In the genomic region with DNA sequence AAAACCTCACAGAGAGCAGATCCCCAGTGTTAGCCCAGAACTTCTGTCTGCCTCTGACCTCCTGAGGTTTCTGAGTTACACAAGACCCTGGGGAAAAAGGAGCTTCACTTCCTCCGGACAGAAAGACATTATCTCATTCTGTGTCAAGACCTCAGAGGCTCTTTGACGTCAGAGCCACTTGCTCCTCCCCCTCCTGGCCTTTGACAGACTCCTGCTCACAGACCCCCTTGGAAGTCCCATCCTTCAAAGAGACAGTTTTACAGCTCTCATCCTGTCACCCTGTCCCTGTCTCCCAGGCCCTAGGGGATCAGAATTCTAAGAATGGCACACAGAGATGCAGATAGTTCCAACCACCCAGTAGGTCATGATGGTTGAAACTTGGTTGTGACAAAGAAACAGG, we compare ENCODE assay signal across 18 mouse cellular contexts.
DNase-seq lines count a peak whose midpoint lies in the region; ATAC-seq and TF ChIP-seq lines count a peak whose summit lies in the region.
"Had no signal": no experiment of that assay in that cellular context is flagged by ENCODE, and none has a peak within 500 bp of the region (broad histone marks: within the 10 kb centered on the region; RNA-seq: fewer than 3 reads in every experiment).

No protein-coding gene starts in this region.

- 0 out of 4 replicates have a peak, but pooled peaks cover 2 to 3% of the 10 kb centered on the region in 2 experiments for H3K4me1 ChIP-seq in CH12.LX (ENCODE audit: control insufficient read depth in 1 of 2, insufficient read depth in 2 of 2)
- H3K4me1 ChIP-seq in kidney, embryonic 16.5 days (ENCODE audit: insufficient read depth, low read length) = peaks cover 5% of the 10 kb centered on the region; the same call in 1 of the 2 replicates
- H3K4me1 ChIP-seq in midbrain, embryonic 11.5 days (ENCODE audit: control insufficient read depth, insufficient read depth, low read length) = no peaks in the 10 kb centered on the region
- H3K4me1 ChIP-seq: embryonic facial prominence, embryonic 12.5 days; forebrain, embryonic 15.5 days; hindbrain, embryonic 13.5 days; intestine, embryonic 15.5 days; liver, embryonic 15.5 days; neural tube, embryonic 13.5 days had no signal

- H3K9me3 ChIP-seq in CH12.LX (replicated peaks; ENCODE audit: low read length) = no peaks in the 10 kb centered on the region
- no peaks in the 10 kb centered on the region for H3K9me3 ChIP-seq in kidney, embryonic 16.5 days (ENCODE audit: low read length)
- H3K9me3 ChIP-seq in midbrain, embryonic 11.5 days (ENCODE audit: control insufficient read depth, low read length) = no peaks in the 10 kb centered on the region
- H3K9me3 ChIP-seq: embryonic facial prominence, embryonic 12.5 days; forebrain, embryonic 15.5 days; heart, embryonic 13.5 days; hindbrain, embryonic 13.5 days; intestine, embryonic 15.5 days; liver, embryonic 15.5 days; midbrain, embryonic 10.5 days; neural tube, embryonic 13.5 days had no signal

- no peak for TF ChIP-seq EP300 in CH12.LX (IDR thresholded peaks at IDR 0.05; ENCODE audit: low read length)

- H3K9ac ChIP-seq in CH12.LX (ENCODE audit: insufficient read depth, low read depth) = no peak overlapping the region
- H3K9ac ChIP-seq in kidney, embryonic 16.5 days (replicated peaks; ENCODE audit: low read length) = no peak overlapping the region
- H3K9ac ChIP-seq in midbrain, embryonic 11.5 days (ENCODE audit: low read length) = no peak overlapping the region
- H3K9ac ChIP-seq: embryonic facial prominence, embryonic 12.5 days; forebrain, embryonic 15.5 days; heart, embryonic 13.5 days; hindbrain, embryonic 13.5 days; intestine, embryonic 15.5 days; liver, embryonic 15.5 days; neural tube, embryonic 13.5 days had no signal

- in situ Hi-C loops in CH12.LX (cut with MboI; ENCODE audit: low pct_ligation_motif_present, low pct_unique_long_range_greater_than_20kb, low sequenced_read_pairs) = no loop called here

- 10% methylated on average over 2 of the region's 2 CpGs for WGBS in kidney, embryonic 16.5 days
- WGBS in midbrain, embryonic 11.5 days = 39% methylated on average over 2 of the region's 2 CpGs

- no peaks in the 10 kb centered on the region for H3K79me2 ChIP-seq in CH12.LX (replicated peaks; ENCODE audit: control insufficient read depth, extremely low read depth, insufficient read depth, poor library complexity, severe bottlenecking)

- H3K4me2 ChIP-seq in CH12.LX (ENCODE audit: insufficient read depth, low read depth, poor library complexity, severe bottlenecking) = no peak overlapping the region
- no peak overlapping the region for H3K4me2 ChIP-seq in kidney, embryonic 16.5 days (replicated peaks; ENCODE audit: low read depth, low read length)
- no peak overlapping the region for H3K4me2 ChIP-seq in midbrain, embryonic 11.5 days
- H3K4me2 ChIP-seq: embryonic facial prominence, embryonic 12.5 days; forebrain, embryonic 15.5 days; heart, embryonic 13.5 days; hindbrain, embryonic 13.5 days; intestine, embryonic 15.5 days; liver, embryonic 15.5 days; neural tube, embryonic 13.5 days had no signal

- no peak overlapping the region for H3K27ac ChIP-seq in gastrocnemius, adult 2 months
- H3K27ac ChIP-seq in CH12.LX (ENCODE audit: insufficient read depth, low read depth) = no peak overlapping the region
- H3K27ac ChIP-seq in kidney, embryonic 16.5 days (ENCODE audit: low read length) = no peak overlapping the region
- no peak overlapping the region for H3K27ac ChIP-seq in midbrain, embryonic 11.5 days (ENCODE audit: low read depth, low read length)
- H3K27ac ChIP-seq: embryonic facial prominence, embryonic 12.5 days; forebrain, embryonic 15.5 days; heart, embryonic 13.5 days; hindbrain, embryonic 13.5 days; intestine, embryonic 15.5 days; liver, embryonic 15.5 days; midbrain, embryonic 10.5 days; neural tube, embryonic 13.5 days had no signal

- no peak for TF ChIP-seq RAD21 in CH12.LX (IDR thresholded peaks at IDR 0.05; ENCODE audit: low read depth, low read length)

- H3K4me3 ChIP-seq in gastrocnemius, adult 2 months = no peak overlapping the region
- no peak overlapping the region for H3K4me3 ChIP-seq in CH12.LX (replicated peaks in 1 of 3; ENCODE audit: low read depth in 2 of 3, low read length in 2 of 3, poor library complexity in 1 of 3)
- H3K4me3 ChIP-seq in kidney, embryonic 16.5 days (ENCODE audit: low read length) = no peak overlapping the region
- H3K4me3 ChIP-seq in midbrain, embryonic 11.5 days (ENCODE audit: low read depth, low read length) = no peak overlapping the region
- H3K4me3 ChIP-seq: embryonic facial prominence, embryonic 12.5 days; forebrain, embryonic 15.5 days; heart, embryonic 13.5 days; hindbrain, embryonic 13.5 days; intestine, embryonic 15.5 days; liver, embryonic 15.5 days; midbrain, embryonic 10.5 days; neural tube, embryonic 13.5 days had no signal

- intact Hi-C loops in gastrocnemius, adult 2 months (cut with DNase I) = no loop called here
- intact Hi-C loops in gastrocnemius, postnatal 14 days (cut with DNase I; ENCODE audit: low total_unique reads) = no loop called here

- peak; percentile 22 for DNase-seq in gastrocnemius, adult 2 months
- DNase-seq in gastrocnemius, postnatal 14 days = no peak
- DNase-seq in CH12.LX (ENCODE audit: extremely low read depth) = peak; percentile 0
- peak; percentile 24 for DNase-seq in embryo, embryonic 11 days
- DNase-seq in midbrain, embryonic 11.5 days (ENCODE audit: low spot score, missing footprints) = no peak
- no peak for DNase-seq in frontal cortex, postnatal 14 days (ENCODE audit: low spot score in 2 of 2)
- DNase-seq: cerebellum, postnatal 14 days; right cerebral cortex, postnatal 14 days had no signal

- no peaks in the 10 kb centered on the region for H3K36me3 ChIP-seq in CH12.LX (replicated peaks in 1 of 2; ENCODE audit: control insufficient read depth in 1 of 2, insufficient read depth in 1 of 2, low read length in 1 of 2)
- no peaks in the 10 kb centered on the region for H3K36me3 ChIP-seq in kidney, embryonic 16.5 days (ENCODE audit: insufficient read depth, low read length)
- no peaks in the 10 kb centered on the region for H3K36me3 ChIP-seq in midbrain, embryonic 11.5 days (ENCODE audit: control insufficient read depth, insufficient read depth, low read length)
- H3K36me3 ChIP-seq: embryonic facial prominence, embryonic 12.5 days; forebrain, embryonic 15.5 days; heart, embryonic 13.5 days; hindbrain, embryonic 13.5 days; intestine, embryonic 15.5 days; liver, embryonic 15.5 days; midbrain, embryonic 10.5 days; neural tube, embryonic 13.5 days had no signal

- dilution Hi-C loops in CH12.LX (cut with MboI; ENCODE audit: extremely low pct_ligation_motif_present, extremely low pct_unique_long_range_greater_than_20kb, low sequenced_read_pairs) = no loop called here

- ATAC-seq in kidney, embryonic 16.5 days (ENCODE audit: low FRiP score, low TSS enrichment) = peak; percentile 67; the same call in 1 of the 2 replicates
- no peak for ATAC-seq in inflammation-experienced regulatory T-cells, adult 6 months
- no peak for ATAC-seq in midbrain, embryonic 11.5 days (ENCODE audit: low FRiP score)
- ATAC-seq: forebrain, embryonic 15.5 days; intestine, embryonic 15.5 days had no signal

- no peak for TF ChIP-seq CTCF in gastrocnemius, adult 2 months (IDR thresholded peaks at IDR 0.05)
- no peak for TF ChIP-seq CTCF in CH12.LX (conservative IDR thresholded peaks at IDR 0.05 in 1 of 2, IDR thresholded peaks at IDR 0.05 in 1 of 2; ENCODE audit: low read depth in 2 of 2, low read length in 2 of 2)

- peaks cover 38% of the 10 kb centered on the region for H3K27me3 ChIP-seq in CH12.LX (replicated peaks)
- no peaks in the 10 kb centered on the region for H3K27me3 ChIP-seq in kidney, embryonic 16.5 days (ENCODE audit: insufficient read depth, low read length)
- no peaks in the 10 kb centered on the region for H3K27me3 ChIP-seq in midbrain, embryonic 11.5 days (ENCODE audit: control insufficient read depth, insufficient read depth, low read length)
- H3K27me3 ChIP-seq: embryonic facial prominence, embryonic 12.5 days; forebrain, embryonic 15.5 days; heart, embryonic 13.5 days; hindbrain, embryonic 13.5 days; intestine, embryonic 15.5 days; liver, embryonic 15.5 days; neural tube, embryonic 13.5 days had no signal

- TF ChIP-seq POLR2A in CH12.LX (IDR thresholded peaks at IDR 0.05; ENCODE audit: low read depth, low read length) = no peak

TF ChIP-seq in CH12.LX, 34 proteins besides CTCF, POLR2A, EP300 and RAD21:
- TF ChIP-seq SIN3A (IDR thresholded peaks at IDR 0.05; ENCODE audit: low read length) (no peak), MAFK (IDR thresholded peaks at IDR 0.05; ENCODE audit: insufficient replicate concordance, low read length) (no peak), GABPA (IDR thresholded peaks at IDR 0.05; ENCODE audit: insufficient replicate concordance, low read depth, low read length) (no peak), MYC (IDR thresholded peaks at IDR 0.05; ENCODE audit: low read depth, low read length) (no peak), IRF4 (IDR thresholded peaks at IDR 0.05; ENCODE audit: low read depth, low read length) (no peak), CHD1 (IDR thresholded peaks at IDR 0.05; ENCODE audit: low read depth, low read length) (no peak), TBP (conservative IDR thresholded peaks at IDR 0.05; ENCODE audit: low read depth, low read length) (no peak), MXI1 (IDR thresholded peaks at IDR 0.05; ENCODE audit: low read depth, low read length) (no peak), NRF1 (IDR thresholded peaks at IDR 0.05; ENCODE audit: low read depth, low read length) (no peak), MAZ (IDR thresholded peaks at IDR 0.05; ENCODE audit: low read depth, low read length) (no peak), USF2 (conservative IDR thresholded peaks at IDR 0.05; ENCODE audit: low read depth, low read length) (no peak)

Comparison
In these comparisons a context has a peak if more than half of its experiments do, and no peak if none do; other contexts are left out.
1. DNase-seq: peak in gastrocnemius, adult 2 months (single experiment), CH12.LX (single experiment) and embryo, embryonic 11 days (single experiment); none in gastrocnemius, postnatal 14 days (single experiment), midbrain, embryonic 11.5 days (single experiment) and frontal cortex, postnatal 14 days (0 of 2).